Mouse (Mus musculus): ENCODE data around the gene Filip1. TPM values are rescaled to one million over a fixed set of nuclear protein-coding genes. Genes with fewer than 3 reads are reported as not detected.

The Filip1 gene
- polyA plus RNA-seq, 1 experiment = 3.3 TPM

GRCm38 (mm10) chr9:79862544-79862943 lies 150.1 kb downstream of the Filip1 start:
- DNase-seq (ENCODE audit: low read depth) = no peak
- TF ChIP-seq CTCF (IDR thresholded peaks at IDR 0.05; ENCODE audit: borderline replicate concordance, extremely low read depth, insufficient read depth, insufficient read length) = no peak
- no peak for TF ChIP-seq POLR2A (IDR thresholded peaks at IDR 0.05; ENCODE audit: borderline replicate concordance, extremely low read depth, insufficient read depth, insufficient read length, poor library complexity, severe bottlenecking)

- TF ChIP-seq CTCF (IDR thresholded peaks at IDR 0.05; ENCODE audit: borderline replicate concordance, extremely low read depth, insufficient read depth, insufficient read length) (no peak), POLR2A (IDR thresholded peaks at IDR 0.05; ENCODE audit: borderline replicate concordance, extremely low read depth, insufficient read depth, insufficient read length, poor library complexity, severe bottlenecking) (no peak)
- no peak for DNase-seq (ENCODE audit: low read depth)
These were observed 165.6 kb downstream of the Filip1 start for GRCm38 (mm10) chr9:79847099-79847498.

GRCm38 (mm10) chr9:79842615-79843014 lies 170.0 kb downstream of the Filip1 start:
- TF ChIP-seq POLR2A (IDR thresholded peaks at IDR 0.05; ENCODE audit: borderline replicate concordance, extremely low read depth, insufficient read depth, insufficient read length, poor library complexity, severe bottlenecking) (no peak), CTCF (IDR thresholded peaks at IDR 0.05; ENCODE audit: borderline replicate concordance, extremely low read depth, insufficient read depth, insufficient read length) (no peak)
- DNase-seq (ENCODE audit: low read depth) = no peak

GRCm38 (mm10) chr9:79842028-79842427 lies 170.6 kb downstream of the Filip1 start:
- peak; percentile 37 for DNase-seq (ENCODE audit: low read depth)
- TF ChIP-seq CTCF (IDR thresholded peaks at IDR 0.05; ENCODE audit: borderline replicate concordance, extremely low read depth, insufficient read depth, insufficient read length) (no peak), POLR2A (IDR thresholded peaks at IDR 0.05; ENCODE audit: borderline replicate concordance, extremely low read depth, insufficient read depth, insufficient read length, poor library complexity, severe bottlenecking) (no peak)

GRCm38 (mm10) chr9:79831294-79831693 lies 181.4 kb downstream of the Filip1 start:
- TF ChIP-seq POLR2A (IDR thresholded peaks at IDR 0.05; ENCODE audit: borderline replicate concordance, extremely low read depth, insufficient read depth, insufficient read length, poor library complexity, severe bottlenecking) (no peak), CTCF (IDR thresholded peaks at IDR 0.05; ENCODE audit: borderline replicate concordance, extremely low read depth, insufficient read depth, insufficient read length) (no peak)
- no peak for DNase-seq (ENCODE audit: low read depth)

- TF ChIP-seq POLR2A (IDR thresholded peaks at IDR 0.05; ENCODE audit: borderline replicate concordance, extremely low read depth, insufficient read depth, insufficient read length, poor library complexity, severe bottlenecking) (no peak), CTCF (IDR thresholded peaks at IDR 0.05; ENCODE audit: borderline replicate concordance, extremely low read depth, insufficient read depth, insufficient read length) (no peak)
- peak; percentile 83 for DNase-seq (ENCODE audit: low read depth)
These were observed 181.8 kb downstream of the Filip1 start for GRCm38 (mm10) chr9:79830874-79831273.

GRCm38 (mm10) chr9:79829842-79830800 lies 182.5 kb downstream of the Filip1 start:
- TF ChIP-seq POLR2A (IDR thresholded peaks at IDR 0.05; ENCODE audit: borderline replicate concordance, extremely low read depth, insufficient read depth, insufficient read length, poor library complexity, severe bottlenecking) (no peak), CTCF (IDR thresholded peaks at IDR 0.05; ENCODE audit: borderline replicate concordance, extremely low read depth, insufficient read depth, insufficient read length) (no peak)
- peak; percentile 69 for DNase-seq (ENCODE audit: low read depth)

GRCm38 (mm10) chr9:79827072-79827471 lies 185.6 kb downstream of the Filip1 start:
- DNase-seq (ENCODE audit: low read depth) = peak; percentile 15
- TF ChIP-seq CTCF (IDR thresholded peaks at IDR 0.05; ENCODE audit: borderline replicate concordance, extremely low read depth, insufficient read depth, insufficient read length) = no peak
- TF ChIP-seq POLR2A (IDR thresholded peaks at IDR 0.05; ENCODE audit: borderline replicate concordance, extremely low read depth, insufficient read depth, insufficient read length, poor library complexity, severe bottlenecking) = no peak

GRCm38 (mm10) chr9:79825526-79825925 lies 187.1 kb downstream of the Filip1 start:
- peak; percentile 43 for DNase-seq (ENCODE audit: low read depth)
- TF ChIP-seq CTCF (IDR thresholded peaks at IDR 0.05; ENCODE audit: borderline replicate concordance, extremely low read depth, insufficient read depth, insufficient read length) = no peak
- no peak for TF ChIP-seq POLR2A (IDR thresholded peaks at IDR 0.05; ENCODE audit: borderline replicate concordance, extremely low read depth, insufficient read depth, insufficient read length, poor library complexity, severe bottlenecking)

GRCm38 (mm10) chr9:79823856-79824255 lies 188.8 kb downstream of the Filip1 start:
- TF ChIP-seq POLR2A (IDR thresholded peaks at IDR 0.05; ENCODE audit: borderline replicate concordance, extremely low read depth, insufficient read depth, insufficient read length, poor library complexity, severe bottlenecking) = no peak
- no peak for TF ChIP-seq CTCF (IDR thresholded peaks at IDR 0.05; ENCODE audit: borderline replicate concordance, extremely low read depth, insufficient read depth, insufficient read length)
- no peak for DNase-seq (ENCODE audit: low read depth)

GRCm38 (mm10) chr9:79823438-79823837 lies 189.2 kb downstream of the Filip1 start:
- peak; percentile 67 for DNase-seq (ENCODE audit: low read depth)
- no peak for TF ChIP-seq POLR2A (IDR thresholded peaks at IDR 0.05; ENCODE audit: borderline replicate concordance, extremely low read depth, insufficient read depth, insufficient read length, poor library complexity, severe bottlenecking)
- no peak for TF ChIP-seq CTCF (IDR thresholded peaks at IDR 0.05; ENCODE audit: borderline replicate concordance, extremely low read depth, insufficient read depth, insufficient read length)

- no peak for DNase-seq (ENCODE audit: low read depth)
- TF ChIP-seq POLR2A (IDR thresholded peaks at IDR 0.05; ENCODE audit: borderline replicate concordance, extremely low read depth, insufficient read depth, insufficient read length, poor library complexity, severe bottlenecking) (no peak), CTCF (IDR thresholded peaks at IDR 0.05; ENCODE audit: borderline replicate concordance, extremely low read depth, insufficient read depth, insufficient read length) (no peak)
These were observed 196.2 kb downstream of the Filip1 start for GRCm38 (mm10) chr9:79816464-79816863.

All from brain, embryonic 14.5 days (tissue).